Mouse (Mus musculus): Measurements from ENCODE around the gene Lap3.
A peak's percentile ranks its signal among the peaks of the same experiment; 100 is the strongest.

The Lap3 gene

DNA sequence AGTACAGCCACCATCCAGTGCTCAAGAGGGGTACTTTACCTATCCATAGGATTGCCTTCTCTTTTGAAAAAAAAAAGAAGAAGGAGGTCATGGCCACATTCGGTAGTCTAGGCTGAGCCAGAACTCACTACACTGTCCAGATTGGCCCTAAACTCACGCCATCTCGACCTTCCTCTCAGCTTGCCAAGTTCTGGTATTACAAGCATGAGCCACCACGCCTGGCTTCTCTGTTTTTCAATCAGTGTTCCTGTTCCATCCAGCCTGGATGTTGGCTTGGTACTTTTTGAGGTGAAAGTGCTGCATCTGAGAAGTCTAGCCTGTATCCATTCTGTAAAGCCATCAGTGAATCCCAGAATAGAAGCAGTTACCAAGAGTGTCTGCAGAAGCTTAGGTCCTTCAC lies 3.3 kb downstream of the Lap3 start:
- no peak for DNase-seq

- DNase-seq: no peak
These were observed 3.9 kb downstream of the Lap3 start for GRCm38 (mm10) chr5:45496930-45497550.

- DNase-seq: no peak
These were observed 4.4 kb downstream of the Lap3 start for GRCm38 (mm10) chr5:45497564-45497963.

DNA sequence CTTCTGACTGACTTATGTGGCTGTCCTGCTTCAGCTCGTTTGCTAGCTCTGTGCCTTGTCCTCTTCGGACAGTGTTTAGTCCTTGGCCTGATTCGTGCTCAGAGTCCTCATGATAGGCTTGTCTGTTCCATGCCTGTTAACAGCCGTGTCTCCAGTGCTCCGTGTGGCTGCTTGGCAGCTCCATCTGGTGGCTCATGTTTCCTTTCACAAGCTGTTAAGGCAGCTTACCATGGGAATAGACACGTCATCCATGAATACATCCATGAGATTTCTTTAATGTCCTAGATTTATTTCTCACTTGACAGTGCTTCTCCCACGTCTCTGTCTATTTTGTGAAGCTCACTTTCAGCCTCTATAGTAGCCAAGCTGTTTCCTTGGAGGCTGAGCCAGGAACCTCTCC lies 16.9 kb downstream of the Lap3 start:
- DNase-seq: peak; percentile 62

- no peak for DNase-seq
These were observed 19.7 kb downstream of the Lap3 start for GRCm38 (mm10) chr5:45512908-45513307.

GRCm38 (mm10) chr5:45513511-45513910 lies 20.3 kb downstream of the Lap3 start:
- DNase-seq: no peak

- DNase-seq: no peak
These were observed 21.4 kb downstream of the Lap3 start for GRCm38 (mm10) chr5:45514599-45514998.

DNA sequence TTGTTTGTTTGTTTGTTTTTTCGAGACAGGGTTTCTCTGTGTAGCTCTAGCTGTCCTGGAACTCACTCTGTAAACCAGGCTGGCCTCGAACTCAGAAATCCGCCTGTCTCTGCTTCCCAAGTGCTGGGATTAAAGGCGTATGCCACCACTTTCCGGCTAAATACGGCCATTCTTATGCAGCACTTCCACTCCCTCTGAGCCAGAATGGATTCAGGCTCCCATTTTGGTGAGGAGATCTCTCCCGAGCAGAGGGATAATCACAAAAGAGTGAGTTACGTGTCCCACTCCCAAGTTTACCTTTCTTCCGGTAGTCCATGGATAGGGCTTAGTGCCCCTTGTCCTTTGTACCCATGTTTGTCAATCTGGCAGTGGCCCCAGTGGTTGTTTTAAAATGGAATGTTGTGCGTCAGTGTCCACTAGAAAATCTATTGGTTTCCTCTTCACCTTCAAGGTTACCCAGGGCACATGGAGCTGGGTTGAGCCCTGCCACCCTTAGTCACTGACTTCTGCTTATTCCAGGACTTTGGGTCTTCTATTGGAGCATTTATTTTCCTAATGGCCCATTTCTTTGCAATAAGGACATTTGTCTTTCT lies 22.1 kb downstream of the Lap3 start:
- DNase-seq: no peak

- peak; percentile 93 for DNase-seq
These were observed 27.0 kb downstream of the Lap3 start, which contains the start of gene Med28 for GRCm38 (mm10) chr5:45519960-45520808. Gene Med28 (plus strand): TSS chr5:45520229.

GRCm38 (mm10) chr5:45520809-45521110 lies 27.6 kb downstream of the Lap3 start:
- no peak for DNase-seq

DNA sequence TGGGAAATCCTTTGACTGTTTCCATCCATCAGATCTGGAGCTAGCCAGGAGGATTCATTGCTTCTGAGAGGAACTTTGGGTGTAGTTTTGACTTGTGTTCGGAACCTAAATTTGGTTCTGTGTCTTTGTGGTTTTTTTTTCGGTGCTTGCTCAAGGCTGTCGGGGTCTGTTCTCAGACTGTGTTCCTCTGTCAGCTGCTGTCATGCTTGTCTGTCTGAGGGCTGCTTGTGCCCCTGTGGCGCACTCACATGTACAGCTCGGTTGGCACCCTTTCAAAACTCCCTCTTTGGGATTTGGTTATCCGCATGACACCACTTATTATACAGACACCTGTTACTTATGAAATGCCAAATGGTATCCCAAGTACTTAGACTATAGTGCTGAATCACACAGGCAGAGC lies 28.4 kb downstream of the Lap3 start:
- DNase-seq: no peak

- DNase-seq: no peak
These were observed 31.9 kb downstream of the Lap3 start for GRCm38 (mm10) chr5:45525101-45525500.

GRCm38 (mm10) chr5:45526338-45526737 lies 33.2 kb downstream of the Lap3 start:
- no peak for DNase-seq

- DNase-seq: no peak
These were observed 36.5 kb downstream of the Lap3 start for GRCm38 (mm10) chr5:45529696-45530095.

- peak; percentile 79 for DNase-seq
These were observed 41.3 kb downstream of the Lap3 start for GRCm38 (mm10) chr5:45534319-45535098.

DNA sequence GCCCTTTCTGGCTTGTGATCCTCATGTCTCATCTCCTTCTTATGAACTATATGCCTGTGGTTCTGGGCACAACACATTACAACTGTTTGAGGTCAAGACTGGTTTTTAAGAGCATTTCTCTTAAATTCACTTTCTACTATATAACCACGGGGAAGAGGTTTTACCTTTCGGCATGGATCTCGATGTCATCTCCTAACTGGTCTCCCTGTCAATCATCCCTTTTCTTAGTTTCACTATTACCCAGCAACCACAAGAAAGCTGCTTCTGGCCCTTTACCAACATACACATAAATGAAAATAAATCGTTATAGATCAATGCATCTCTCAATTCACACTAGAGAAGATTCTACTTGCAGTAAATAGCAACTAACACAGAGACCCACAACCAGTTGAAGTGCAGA lies 42.0 kb downstream of the Lap3 start:
- DNase-seq: no peak

- DNase-seq: no peak
These were observed 46.3 kb downstream of the Lap3 start for GRCm38 (mm10) chr5:45539502-45539901.

DNA sequence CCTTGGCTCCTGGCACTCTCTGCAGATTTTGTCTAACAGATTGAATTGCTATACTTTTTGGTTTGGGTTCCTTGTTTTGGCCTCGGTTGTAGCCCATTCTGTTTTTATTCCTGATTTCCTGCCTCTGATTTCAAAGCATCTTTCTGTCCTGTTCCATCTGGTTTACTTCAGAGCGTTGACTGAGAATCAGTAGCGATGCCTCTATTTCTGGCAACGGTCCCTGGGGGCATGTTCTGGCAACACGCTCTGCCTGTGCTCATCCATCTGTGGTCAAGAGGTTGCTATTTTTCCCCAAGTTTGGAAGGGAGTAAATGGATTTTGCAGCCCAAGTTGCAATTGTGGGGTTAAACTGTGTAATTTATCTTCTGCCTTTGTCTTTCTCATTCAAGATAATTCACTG lies 50.2 kb downstream of the Lap3 start:
- no peak for DNase-seq

DNA sequence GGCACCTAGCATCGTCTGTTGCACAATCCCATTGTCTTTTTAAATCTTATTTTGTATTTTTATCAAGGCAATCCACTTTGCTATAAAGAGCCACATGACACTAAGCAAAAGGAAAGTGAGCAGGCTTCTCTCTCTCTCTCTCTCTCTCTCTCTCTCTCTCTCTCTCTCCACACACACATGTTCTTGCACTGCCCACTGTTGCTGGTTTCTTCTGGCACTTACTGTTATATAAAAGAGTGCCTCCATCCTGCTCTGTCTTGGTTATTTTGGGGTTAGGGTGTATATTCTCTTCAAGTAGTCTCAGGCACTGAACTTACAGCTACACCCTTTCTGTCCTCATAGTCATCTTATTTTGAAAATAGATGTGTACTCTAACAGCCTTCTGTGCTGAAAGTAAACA lies 56.4 kb downstream of the Lap3 start:
- DNase-seq: no peak

Data from layer of hippocampus, adult 9-11 months (tissue).